Mouse (Mus musculus) liver, embryonic 14.5 days (tissue): ENCODE data around the gene C2cd4c.

Experiments used
- CTCF ChIP-seq: IDR thresholded peaks from 2 replicates; pipeline ENCODE4 v1.5.1; 2016; ENCODE audit warnings: antibody characterized with exemption, low read depth, control low read depth
- EP300 ChIP-seq: IDR thresholded peaks from 2 replicates; pipeline ENCODE4 v1.6.1; 2016; ENCODE audit warnings: antibody characterized with exemption, low read depth

GRCm38 (mm10) chr10:79581501-79581900 lies 32.3 kb downstream of the C2cd4c start:
- no peak for TF ChIP-seq CTCF
- TF ChIP-seq EP300, result no peak
